Mouse (Mus musculus): ENCODE results near the gene Nat10. TPM values are rescaled to one million over a fixed set of nuclear protein-coding genes. Genes with fewer than 3 reads are reported as not detected.

Nat10 gene
- polyA plus RNA-seq, 1 experiment from 2014 or later: 14.0 TPM

DNA sequence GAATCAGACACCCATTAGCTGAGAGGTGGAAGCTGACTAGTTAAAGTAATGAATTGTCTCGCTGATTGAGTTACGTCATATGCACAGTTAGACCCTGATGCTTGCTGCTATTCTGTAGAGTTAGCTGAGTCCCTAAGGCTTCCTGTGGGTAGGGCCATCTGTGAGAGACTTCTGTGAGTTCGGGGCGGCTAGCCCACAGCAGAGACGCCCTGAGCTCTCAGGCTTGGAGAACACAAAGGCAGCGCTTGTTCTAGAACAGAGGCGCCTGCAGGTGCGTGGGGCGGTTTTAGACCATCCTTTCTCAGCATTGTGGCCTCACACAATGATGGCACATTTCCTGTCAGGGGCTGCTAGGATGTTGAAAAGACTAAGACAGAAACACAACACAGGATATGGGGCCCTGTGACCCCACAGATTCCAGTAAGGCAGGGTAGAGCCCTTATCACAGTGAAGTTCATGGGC is 78.8 kb downstream of the Nat10 start:
- Histone ChIP-seq H3K9ac (ENCODE audit: low read length) (no peak overlapping the region), H3K4me1 (ENCODE audit: control insufficient read depth, insufficient read depth, low read length) (peaks cover 20% of the 10 kb centered on the region; the same call in 1 of the 2 replicates), H3K27me3 (replicated peaks; ENCODE audit: control insufficient read depth, insufficient read depth, low read length) (no peaks in the 10 kb centered on the region), H3K27ac (ENCODE audit: low read depth, low read length) (no peak overlapping the region), H3K9me3 (replicated peaks; ENCODE audit: control insufficient read depth, low read length) (no peaks in the 10 kb centered on the region), H3K4me2 (ENCODE audit: low read length) (no peak overlapping the region), H3K36me3 (ENCODE audit: control insufficient read depth, insufficient read depth, low read length) (no peaks in the 10 kb centered on the region), H3K4me3 (ENCODE audit: low read depth, low read length) (no peak overlapping the region)
- 78% methylated on average over 9 of the region's 9 CpGs for WGBS
- no peak for DNase-seq (ENCODE audit: low spot score)
- no peak for ATAC-seq

DNA sequence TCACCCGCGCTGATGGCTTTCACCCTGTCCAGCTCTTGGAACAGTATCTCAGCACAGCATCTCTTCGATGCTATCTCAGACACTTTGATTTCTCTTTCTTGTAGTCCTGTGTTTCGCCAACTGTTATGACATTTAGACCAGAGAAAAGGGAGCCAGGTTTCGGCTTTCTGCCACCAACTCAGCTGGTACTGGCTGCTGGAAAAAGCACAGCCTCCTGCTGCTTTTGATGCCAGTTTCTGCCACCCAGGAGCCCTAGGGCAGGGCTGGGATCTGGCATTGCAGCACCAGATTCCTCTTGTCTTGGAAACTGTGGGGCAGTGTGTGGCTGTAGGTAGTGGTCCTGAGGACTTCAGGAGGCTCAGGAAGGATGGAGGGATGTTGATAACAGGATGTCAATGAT is 79.9 kb downstream of the Nat10 start:
- Histone ChIP-seq H3K4me2 (ENCODE audit: low read length) (no peak overlapping the region), H3K9me3 (replicated peaks; ENCODE audit: control insufficient read depth, low read length) (no peaks in the 10 kb centered on the region), H3K9ac (ENCODE audit: low read length) (no peak overlapping the region), H3K36me3 (ENCODE audit: control insufficient read depth, insufficient read depth, low read length) (no peaks in the 10 kb centered on the region), H3K27ac (ENCODE audit: low read depth, low read length) (no peak overlapping the region), H3K4me3 (ENCODE audit: low read depth, low read length) (no peak overlapping the region), H3K4me1 (ENCODE audit: control insufficient read depth, insufficient read depth, low read length) (peaks cover 20% of the 10 kb centered on the region; the same call in 1 of the 2 replicates), H3K27me3 (replicated peaks; ENCODE audit: control insufficient read depth, insufficient read depth, low read length) (no peaks in the 10 kb centered on the region)
- DNase-seq (ENCODE audit: low spot score) (no peak), ATAC-seq (no peak)
- WGBS: 88% methylated on average over 5 of the region's 5 CpGs

DNA sequence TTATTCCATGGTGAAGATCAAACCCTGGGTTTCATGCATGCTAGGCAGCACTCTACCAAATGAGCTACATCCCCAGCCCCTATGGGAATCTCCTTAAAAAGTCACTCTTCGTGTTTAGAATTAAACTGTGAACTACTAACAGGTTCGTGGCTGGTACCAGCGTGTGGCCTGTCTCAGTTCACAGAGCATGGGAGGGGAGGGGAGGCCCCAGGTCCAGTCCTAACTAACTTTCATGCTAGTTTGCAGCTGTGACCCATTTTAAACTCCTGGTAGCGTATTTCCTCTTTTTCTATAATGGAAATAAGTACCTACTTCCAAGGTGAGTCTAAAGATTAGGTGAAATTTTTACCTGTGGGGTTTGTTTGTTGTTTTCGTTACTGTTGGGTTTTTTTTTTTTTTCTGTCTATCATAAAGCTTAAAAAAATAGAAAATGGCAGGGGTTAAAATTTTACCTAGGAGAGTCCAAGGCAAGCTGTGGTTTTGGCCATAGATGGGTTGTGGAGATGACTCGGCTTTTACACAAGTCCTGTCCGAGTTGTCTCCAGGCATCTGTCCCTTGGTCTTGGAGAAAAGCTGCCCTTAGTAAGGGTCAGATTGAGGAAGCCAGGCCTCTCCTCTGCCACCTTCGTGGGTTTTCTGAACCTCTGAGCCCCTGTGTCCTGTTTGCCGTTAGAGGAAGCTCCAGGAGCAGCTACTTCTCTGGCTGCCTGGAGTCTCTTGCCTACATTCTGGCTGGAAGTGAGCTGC is 80.5 kb downstream of the Nat10 start:
- Histone ChIP-seq H3K4me2 (ENCODE audit: low read length) (no peak overlapping the region), H3K4me3 (ENCODE audit: low read depth, low read length) (no peak overlapping the region), H3K9ac (ENCODE audit: low read length) (no peak overlapping the region), H3K36me3 (ENCODE audit: control insufficient read depth, insufficient read depth, low read length) (no peaks in the 10 kb centered on the region), H3K27me3 (replicated peaks; ENCODE audit: control insufficient read depth, insufficient read depth, low read length) (no peaks in the 10 kb centered on the region), H3K4me1 (ENCODE audit: control insufficient read depth, insufficient read depth, low read length) (peaks cover 20% of the 10 kb centered on the region; the same call in 1 of the 2 replicates), H3K9me3 (replicated peaks; ENCODE audit: control insufficient read depth, low read length) (no peaks in the 10 kb centered on the region), H3K27ac (ENCODE audit: low read depth, low read length) (no peak overlapping the region)
- DNase-seq (ENCODE audit: low spot score) (no peak), ATAC-seq (no peak)
- 84% methylated on average over 9 of the region's 9 CpGs for WGBS

DNA sequence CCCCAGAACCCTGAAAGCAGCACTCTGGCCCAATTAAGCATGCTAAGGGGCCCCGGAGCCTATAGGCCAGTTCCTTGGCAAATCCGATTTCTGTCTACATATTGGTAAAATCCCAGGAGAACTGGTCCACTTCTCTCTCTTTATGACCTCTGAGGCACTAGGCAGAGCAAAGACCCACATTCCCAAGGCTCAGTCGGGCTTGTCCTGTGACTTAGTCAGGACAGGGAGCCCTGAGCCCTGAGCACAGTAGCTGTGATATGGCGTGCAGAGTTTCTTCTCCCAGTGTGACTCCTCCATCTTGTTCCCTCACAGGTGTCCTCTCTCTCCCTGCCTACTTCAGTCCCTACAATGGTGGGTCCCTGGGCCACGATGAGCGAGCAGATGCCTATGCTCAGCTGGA is 82.6 kb downstream of the Nat10 start:
- H3K4me3 ChIP-seq (ENCODE audit: low read depth, low read length): no peak overlapping the region
- no peaks in the 10 kb centered on the region for H3K27me3 ChIP-seq (replicated peaks; ENCODE audit: control insufficient read depth, insufficient read depth, low read length)
- no peak overlapping the region for H3K27ac ChIP-seq (ENCODE audit: low read depth, low read length)
- no peak overlapping the region for H3K4me2 ChIP-seq (ENCODE audit: low read length)
- DNase-seq (ENCODE audit: low spot score): no peak
- 86% methylated on average over 6 of the region's 6 CpGs for WGBS
- ATAC-seq: no peak
- no peak overlapping the region for H3K9ac ChIP-seq (ENCODE audit: low read length)
- no peaks in the 10 kb centered on the region for H3K9me3 ChIP-seq (replicated peaks; ENCODE audit: control insufficient read depth, low read length)
- peaks cover 18% of the 10 kb centered on the region; the same call in 1 of the 2 replicates for H3K4me1 ChIP-seq (ENCODE audit: control insufficient read depth, insufficient read depth, low read length)
- no peaks in the 10 kb centered on the region for H3K36me3 ChIP-seq (ENCODE audit: control insufficient read depth, insufficient read depth, low read length)

DNA sequence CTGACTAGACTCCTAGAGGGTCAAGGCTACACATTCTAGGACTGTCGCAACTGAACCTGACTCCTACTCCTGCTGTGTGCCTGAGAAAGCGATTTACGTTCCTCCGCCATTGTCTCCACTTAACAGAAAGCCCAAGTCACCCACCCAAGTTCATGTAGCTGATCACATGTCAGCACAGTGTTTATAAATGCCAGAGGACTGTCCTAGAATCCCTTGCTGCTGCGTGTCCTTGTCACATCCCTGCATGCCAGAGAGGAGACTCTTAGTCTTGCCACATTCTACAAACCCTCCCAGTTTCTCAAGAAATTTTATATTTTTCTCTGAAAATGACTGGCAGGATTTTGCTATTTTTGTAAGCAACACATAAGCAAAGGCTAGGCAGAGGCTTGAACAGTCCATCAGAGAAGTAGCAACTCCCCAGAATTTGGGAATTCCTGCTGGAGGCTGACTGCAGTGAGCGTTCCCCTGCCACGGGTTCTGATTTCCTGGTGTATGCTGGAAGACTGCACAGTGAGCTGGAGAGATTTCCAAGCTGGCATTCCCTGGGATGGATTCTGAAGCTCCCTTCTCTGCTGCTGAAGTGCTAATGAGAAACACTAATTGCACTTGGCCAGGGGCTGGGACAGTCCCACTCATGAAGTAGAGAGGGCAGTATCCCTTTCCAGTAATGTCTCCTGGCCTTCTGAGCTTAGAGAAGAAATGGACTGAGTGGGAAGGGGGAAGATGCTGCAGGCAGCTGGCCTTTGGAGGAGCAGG is 83.3 kb downstream of the Nat10 start:
- H3K4me2 ChIP-seq (ENCODE audit: low read length): no peak overlapping the region
- no peaks in the 10 kb centered on the region for H3K27me3 ChIP-seq (replicated peaks; ENCODE audit: control insufficient read depth, insufficient read depth, low read length)
- ATAC-seq (no peak), DNase-seq (ENCODE audit: low spot score) (peak; percentile 42)
- H3K4me1 ChIP-seq (ENCODE audit: control insufficient read depth, insufficient read depth, low read length): peaks cover 11% of the 10 kb centered on the region; the same call in 1 of the 2 replicates
- H3K27ac ChIP-seq (ENCODE audit: low read depth, low read length): no peak overlapping the region
- no peaks in the 10 kb centered on the region for H3K36me3 ChIP-seq (ENCODE audit: control insufficient read depth, insufficient read depth, low read length)
- no peak overlapping the region for H3K4me3 ChIP-seq (ENCODE audit: low read depth, low read length)
- H3K9me3 ChIP-seq (replicated peaks; ENCODE audit: control insufficient read depth, low read length): no peaks in the 10 kb centered on the region
- 68% methylated on average over 7 of the region's 7 CpGs for WGBS
- H3K9ac ChIP-seq (ENCODE audit: low read length): no peak overlapping the region

DNA sequence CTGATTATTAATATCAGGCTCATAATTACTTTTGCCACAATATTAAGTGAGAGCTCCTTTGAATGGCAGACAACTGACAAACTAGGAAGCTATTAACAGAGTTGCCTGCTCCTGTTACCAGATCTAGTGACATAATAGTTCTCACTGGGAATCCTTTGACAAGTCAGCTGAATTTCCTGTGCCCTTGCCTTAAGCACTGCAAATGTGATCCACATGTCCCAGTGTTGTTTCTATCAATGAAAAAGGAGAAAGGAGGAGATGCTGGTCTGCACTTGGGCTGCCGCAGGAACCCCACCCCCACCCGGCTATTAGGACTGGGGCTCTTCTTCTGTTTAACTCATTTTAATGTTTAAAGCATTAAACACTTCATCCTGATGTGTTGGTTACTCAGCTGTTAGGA is 84.3 kb downstream of the Nat10 start:
- no peak overlapping the region for H3K27ac ChIP-seq (ENCODE audit: low read depth, low read length)
- 70% methylated on average over 2 of the region's 2 CpGs for WGBS
- no peak overlapping the region for H3K4me3 ChIP-seq (ENCODE audit: low read depth, low read length)
- H3K4me2 ChIP-seq (ENCODE audit: low read length): no peak overlapping the region
- ATAC-seq: no peak
- H3K36me3 ChIP-seq (ENCODE audit: control insufficient read depth, insufficient read depth, low read length): no peaks in the 10 kb centered on the region
- no peaks in the 10 kb centered on the region for H3K27me3 ChIP-seq (replicated peaks; ENCODE audit: control insufficient read depth, insufficient read depth, low read length)
- DNase-seq (ENCODE audit: low spot score): no peak
- no peaks in the 10 kb centered on the region for H3K9me3 ChIP-seq (replicated peaks; ENCODE audit: control insufficient read depth, low read length)
- H3K4me1 ChIP-seq (ENCODE audit: control insufficient read depth, insufficient read depth, low read length): 0 out of 2 replicates have a peak, but pooled peaks cover 4% of the 10 kb centered on the region
- no peak overlapping the region for H3K9ac ChIP-seq (ENCODE audit: low read length)

DNA sequence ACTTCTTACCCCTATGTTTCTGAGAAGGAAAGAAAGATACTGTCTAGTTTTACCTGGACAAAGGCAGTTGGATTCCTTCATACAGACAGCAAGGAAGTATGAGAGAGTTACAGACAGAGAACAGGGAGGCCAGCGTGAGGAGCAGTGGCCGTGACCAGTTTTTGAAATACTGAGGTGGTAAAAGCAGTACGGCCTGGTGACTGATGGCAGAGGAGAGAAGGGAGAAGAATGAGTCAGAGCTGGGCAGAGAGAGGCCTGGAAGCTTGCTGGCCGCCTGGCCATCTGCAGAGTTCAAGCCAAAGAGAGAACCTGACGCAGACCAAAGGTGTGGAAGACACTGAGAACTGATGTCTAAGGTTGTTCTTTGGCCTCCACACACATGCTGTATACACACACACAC is 85.7 kb downstream of the Nat10 start:
- Histone ChIP-seq H3K4me2 (ENCODE audit: low read length) (no peak overlapping the region), H3K36me3 (ENCODE audit: control insufficient read depth, insufficient read depth, low read length) (no peaks in the 10 kb centered on the region), H3K27me3 (replicated peaks; ENCODE audit: control insufficient read depth, insufficient read depth, low read length) (no peaks in the 10 kb centered on the region), H3K4me3 (ENCODE audit: low read depth, low read length) (no peak overlapping the region), H3K27ac (ENCODE audit: low read depth, low read length) (no peak overlapping the region), H3K9ac (ENCODE audit: low read length) (no peak overlapping the region), H3K4me1 (ENCODE audit: control insufficient read depth, insufficient read depth, low read length) (peaks cover 8% of the 10 kb centered on the region; the same call in 1 of the 2 replicates), H3K9me3 (replicated peaks; ENCODE audit: control insufficient read depth, low read length) (no peaks in the 10 kb centered on the region)
- DNase-seq (ENCODE audit: low spot score) (no peak), ATAC-seq (no peak)
- 89% methylated on average over 5 of the region's 5 CpGs for WGBS

DNA sequence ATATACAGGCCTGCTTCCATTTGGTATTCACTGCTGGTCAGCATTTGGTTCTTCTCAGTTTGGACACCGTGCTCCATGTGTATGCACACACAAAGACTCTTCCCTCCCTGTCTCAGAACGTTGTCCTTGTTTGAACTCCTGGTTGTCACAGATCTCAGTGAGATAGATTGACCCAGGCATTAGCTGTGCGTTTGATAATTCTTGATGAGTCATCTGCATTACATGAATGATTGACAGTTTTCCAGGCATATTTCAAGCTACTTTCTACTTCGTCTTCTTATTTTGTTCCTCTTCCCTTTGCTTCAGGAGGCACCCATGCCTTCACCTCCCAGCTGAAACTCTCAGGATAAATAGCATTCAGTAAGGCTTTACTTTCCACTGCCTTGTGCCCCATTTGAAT is 87.5 kb downstream of the Nat10 start:
- ATAC-seq: no peak
- H3K9ac ChIP-seq (ENCODE audit: low read length): no peak overlapping the region
- no peak overlapping the region for H3K4me2 ChIP-seq (ENCODE audit: low read length)
- 81% methylated on average over 4 of the region's 4 CpGs for WGBS
- H3K9me3 ChIP-seq (replicated peaks; ENCODE audit: control insufficient read depth, low read length): no peaks in the 10 kb centered on the region
- no peak for DNase-seq (ENCODE audit: low spot score)
- H3K4me1 ChIP-seq (ENCODE audit: control insufficient read depth, insufficient read depth, low read length): peaks cover 16% of the 10 kb centered on the region
- H3K27me3 ChIP-seq (replicated peaks; ENCODE audit: control insufficient read depth, insufficient read depth, low read length): no peaks in the 10 kb centered on the region
- no peaks in the 10 kb centered on the region for H3K36me3 ChIP-seq (ENCODE audit: control insufficient read depth, insufficient read depth, low read length)
- no peak overlapping the region for H3K27ac ChIP-seq (ENCODE audit: low read depth, low read length)
- H3K4me3 ChIP-seq (ENCODE audit: low read depth, low read length): no peak overlapping the region
